Mouse (Mus musculus) retina, postnatal 1 day (tissue): ENCODE data around the gene Cdadc1.
"Not testable (repeated sequence)": the region's sequence is repeated elsewhere in the genome, so short reads cannot be mapped to it uniquely, and the experiment has no call there.

Experiments
- DNase-seq: peaks from one replicate; pipeline ENCODE4 v3.0.0-alpha.2; 2012

Gene Cdadc1

GRCm38 (mm10) chr14:59597398-59598259, at the start of gene Cdadc1:
Gene Cdadc1, minus strand, starts transcription at chr14:59597959.
- DNase-seq: peak; percentile 95

GRCm38 (mm10) chr14:59646826-59647697, 49.3 kb upstream of the Cdadc1 start:
- DNase-seq: no peak

GRCm38 (mm10) chr14:59644896-59645295, 47.1 kb upstream of the Cdadc1 start:
- no peak for DNase-seq

- no peak for DNase-seq
Observed at GRCm38 (mm10) chr14:59644166-59644565, 46.4 kb upstream of the Cdadc1 start.

- DNase-seq: no peak
Observed at GRCm38 (mm10) chr14:59643582-59643981, 45.8 kb upstream of the Cdadc1 start.

- DNase-seq: peak; percentile 62
Observed at GRCm38 (mm10) chr14:59641856-59642255, 44.1 kb upstream of the Cdadc1 start.

- no peak for DNase-seq
Observed at GRCm38 (mm10) chr14:59638906-59639703, 41.3 kb upstream of the Cdadc1 start.

GRCm38 (mm10) chr14:59633988-59634387, 36.2 kb upstream of the Cdadc1 start:
- DNase-seq: peak; percentile 18

GRCm38 (mm10) chr14:59633295-59633898, 35.6 kb upstream of the Cdadc1 start:
- peak; percentile 37 for DNase-seq

GRCm38 (mm10) chr14:59632067-59632466, 34.3 kb upstream of the Cdadc1 start:
- no peak for DNase-seq

- DNase-seq: no peak
Observed at GRCm38 (mm10) chr14:59630096-59630495, 32.3 kb upstream of the Cdadc1 start.

- peak; percentile 49 for DNase-seq
Observed at GRCm38 (mm10) chr14:59629308-59629707, 31.5 kb upstream of the Cdadc1 start.

GRCm38 (mm10) chr14:59627823-59628222, 30.1 kb upstream of the Cdadc1 start:
- peak; percentile 64 for DNase-seq

GRCm38 (mm10) chr14:59627142-59627680, 29.5 kb upstream of the Cdadc1 start:
- DNase-seq: peak; percentile 54

- DNase-seq: peak; percentile 54
Observed at GRCm38 (mm10) chr14:59626711-59627110, 29.0 kb upstream of the Cdadc1 start.

GRCm38 (mm10) chr14:59625806-59626364, 28.1 kb upstream of the Cdadc1 start:
- peak; percentile 88 for DNase-seq

- peak; percentile 95 for DNase-seq
Observed at GRCm38 (mm10) chr14:59625158-59625805, 27.5 kb upstream of the Cdadc1 start, which contains the start of gene Shisa2. Gene Shisa2, plus strand, starts transcription at chr14:59625308.

GRCm38 (mm10) chr14:59624326-59624885, 26.6 kb upstream of the Cdadc1 start:
- DNase-seq: no peak

- DNase-seq: no peak
Observed at GRCm38 (mm10) chr14:59616802-59617201, 19.0 kb upstream of the Cdadc1 start.

- DNase-seq: not testable (repeated sequence)
Observed at GRCm38 (mm10) chr14:59614149-59614548, 16.4 kb upstream of the Cdadc1 start.
